Mouse (Mus musculus): ENCODE data around the gene Fbh1.

DNA sequence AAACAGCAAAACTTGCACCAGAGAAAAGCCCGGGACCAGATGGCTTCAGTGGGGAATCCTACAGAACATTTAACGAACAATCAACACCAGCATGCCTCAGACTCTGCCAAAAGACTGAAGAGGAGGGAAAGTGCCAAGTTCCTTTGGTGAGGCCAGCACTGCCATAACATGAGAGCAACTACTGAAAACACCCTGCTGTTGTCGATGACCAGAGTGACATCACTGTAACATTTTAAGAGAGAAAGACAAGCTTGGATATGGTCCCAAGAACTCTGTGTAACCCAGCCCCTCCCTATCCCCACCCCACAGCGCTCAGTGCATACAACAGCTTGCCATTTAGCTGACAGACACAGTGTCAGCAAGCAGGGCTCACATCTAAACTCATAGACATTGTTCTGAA, 11.7 kb downstream of the Fbh1 start:
- TF ChIP-seq POLR2A (IDR thresholded peaks at IDR 0.05; ENCODE audit: control insufficient read depth, low read depth, low read length) (no peak), CTCF (IDR thresholded peaks at IDR 0.05; ENCODE audit: control insufficient read depth, insufficient read depth, insufficient replicate concordance, low read depth, low read length) (no peak)
